Mouse (Mus musculus): ENCODE data around the gene P2ry14.

GRCm38 (mm10) chr3:59169215-59169614, 15.8 kb upstream of the P2ry14 start:
- TF ChIP-seq CTCF (IDR thresholded peaks at IDR 0.05; ENCODE audit: borderline replicate concordance, control insufficient read depth, extremely low read depth, insufficient read depth, low read length, poor library complexity) (no peak), POLR2A (IDR thresholded peaks at IDR 0.05; ENCODE audit: control insufficient read depth, extremely low read depth, insufficient read depth, low read length, poor library complexity) (no peak)
